Mouse (Mus musculus): ENCODE results near the gene Disp1. TPM values are rescaled to one million over a fixed set of nuclear protein-coding genes. Genes with fewer than 3 reads are reported as not detected.

Disp1 gene
- total and polyA plus RNA-seq, 3 experiments, result 3.4 to 11.3 (median 5.9) TPM

DNA sequence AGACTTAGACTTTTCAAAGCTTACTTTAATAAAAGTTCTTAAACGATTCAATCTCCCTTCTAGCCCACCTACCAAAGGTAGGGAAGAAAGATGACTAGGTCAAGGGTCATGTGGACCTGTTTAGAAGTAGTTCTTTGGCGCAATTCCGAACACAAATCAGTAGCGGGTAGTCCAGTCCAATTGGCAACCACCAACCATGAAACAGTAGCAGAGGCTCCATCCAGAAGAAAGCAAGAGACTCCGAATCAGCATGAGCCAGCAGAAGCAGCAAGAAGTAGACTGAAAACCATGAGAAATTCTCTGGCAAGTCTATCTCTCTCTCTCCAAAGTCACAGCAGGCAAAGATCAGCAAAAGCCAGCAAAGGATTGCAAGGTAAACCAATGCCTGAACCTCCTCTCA, 15.1 kb upstream of the Disp1 start:
- Histone ChIP-seq H3K4me3 (replicated peaks in 1 of 3; ENCODE audit: low read depth in 2 of 3, low read length in 2 of 3, poor library complexity in 1 of 3) (no peak overlapping the region), H3K9me3 (replicated peaks; ENCODE audit: low read length) (no peaks in the 10 kb centered on the region), H3K36me3 (replicated peaks in 1 of 2; ENCODE audit: control insufficient read depth in 1 of 2, insufficient read depth in 1 of 2, low read length in 1 of 2) (no peaks in the 10 kb centered on the region), H3K4me1 (ENCODE audit: control insufficient read depth in 1 of 2, insufficient read depth in 2 of 2) (peaks cover 0 to 6% of the 10 kb centered on the region in 2 experiments; a peak in 2 of 4 replicates), H3K4me2 (ENCODE audit: insufficient read depth, low read depth, poor library complexity, severe bottlenecking) (no peak overlapping the region), H3K27me3 (replicated peaks) (peaks cover under 1% of the 10 kb centered on the region), H3K27ac (ENCODE audit: insufficient read depth, low read depth) (no peak overlapping the region), H3K79me2 (replicated peaks; ENCODE audit: control insufficient read depth, extremely low read depth, insufficient read depth, poor library complexity, severe bottlenecking) (no peaks in the 10 kb centered on the region), H3K9ac (ENCODE audit: insufficient read depth, low read depth) (no peak overlapping the region)
- dilution Hi-C loops (cut with MboI; ENCODE audit: extremely low pct_ligation_motif_present, extremely low pct_unique_long_range_greater_than_20kb, low sequenced_read_pairs), result no loop called here
- TF ChIP-seq MAX (IDR thresholded peaks at IDR 0.05; ENCODE audit: low read length), result no peak
- no peak for TF ChIP-seq ZC3H11A (IDR thresholded peaks at IDR 0.05; ENCODE audit: low read depth, low read length)
- no peak for TF ChIP-seq UBTF (IDR thresholded peaks at IDR 0.05; ENCODE audit: low read depth, low read length)
- TF ChIP-seq RAD21 (IDR thresholded peaks at IDR 0.05; ENCODE audit: low read depth, low read length), result no peak
- no peak for TF ChIP-seq USF2 (conservative IDR thresholded peaks at IDR 0.05; ENCODE audit: low read depth, low read length)
- TF ChIP-seq CHD1 (IDR thresholded peaks at IDR 0.05; ENCODE audit: low read depth, low read length), result no peak
- no peak for TF ChIP-seq MYC (IDR thresholded peaks at IDR 0.05; ENCODE audit: low read depth, low read length)
- no peak for TF ChIP-seq NELFE (IDR thresholded peaks at IDR 0.05; ENCODE audit: low read depth, low read length)
- TF ChIP-seq MAFK (IDR thresholded peaks at IDR 0.05; ENCODE audit: insufficient replicate concordance, low read length), result no peak
- no peak for TF ChIP-seq TBP (conservative IDR thresholded peaks at IDR 0.05; ENCODE audit: low read depth, low read length)
- no peak for TF ChIP-seq MAZ (IDR thresholded peaks at IDR 0.05; ENCODE audit: low read depth, low read length)
- TF ChIP-seq JUND (conservative IDR thresholded peaks at IDR 0.05; ENCODE audit: low read depth, low read length), result no peak
- no peak for TF ChIP-seq E2F4 (IDR thresholded peaks at IDR 0.05; ENCODE audit: insufficient replicate concordance, low read depth, low read length)
- no peak for DNase-seq (ENCODE audit: extremely low read depth)
- in situ Hi-C loops (cut with MboI; ENCODE audit: low pct_ligation_motif_present, low pct_unique_long_range_greater_than_20kb, low sequenced_read_pairs), result loop anchor here (5.0 kb wide), 1 partner anchor 36 kb away; no protein-coding TSS in a partner anchor

DNA sequence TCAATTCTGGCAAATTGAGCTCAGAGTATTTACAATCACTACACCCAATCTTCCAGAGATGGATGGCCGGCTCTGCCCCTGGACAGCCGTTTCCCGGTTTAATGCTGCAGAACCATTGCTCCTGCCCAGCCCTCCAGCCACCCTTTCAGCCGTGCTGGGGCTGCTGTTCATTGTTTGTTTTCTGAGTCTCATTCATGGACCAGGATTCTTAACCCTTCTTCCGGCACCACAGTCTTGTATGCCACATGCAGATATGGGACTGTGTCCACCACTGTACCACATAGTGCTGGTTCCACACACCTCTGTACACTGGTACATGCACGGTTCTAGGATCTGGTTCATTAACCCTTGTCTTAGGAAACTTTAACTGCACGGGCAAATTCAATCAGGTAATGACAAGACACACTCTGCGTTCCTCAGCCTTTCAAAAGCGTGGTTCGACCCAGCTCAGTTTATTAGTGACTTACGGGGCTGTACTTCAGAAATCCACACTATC, 12.4 kb upstream of the Disp1 start:
- no peaks in the 10 kb centered on the region for H3K27me3 ChIP-seq (replicated peaks)
- no peak for DNase-seq (ENCODE audit: extremely low read depth)
- in situ Hi-C loops (cut with MboI; ENCODE audit: low pct_ligation_motif_present, low pct_unique_long_range_greater_than_20kb, low sequenced_read_pairs) (no loop called here), dilution Hi-C loops (cut with MboI; ENCODE audit: extremely low pct_ligation_motif_present, extremely low pct_unique_long_range_greater_than_20kb, low sequenced_read_pairs) (no loop called here)
- no peaks in the 10 kb centered on the region for H3K9me3 ChIP-seq (replicated peaks; ENCODE audit: low read length)
- no peaks in the 10 kb centered on the region for H3K4me1 ChIP-seq (ENCODE audit: control insufficient read depth in 1 of 2, insufficient read depth in 2 of 2)
- no peak overlapping the region for H3K4me2 ChIP-seq (ENCODE audit: insufficient read depth, low read depth, poor library complexity, severe bottlenecking)
- no peaks in the 10 kb centered on the region for H3K79me2 ChIP-seq (replicated peaks; ENCODE audit: control insufficient read depth, extremely low read depth, insufficient read depth, poor library complexity, severe bottlenecking)
- no peaks in the 10 kb centered on the region for H3K36me3 ChIP-seq (replicated peaks in 1 of 2; ENCODE audit: control insufficient read depth in 1 of 2, insufficient read depth in 1 of 2, low read length in 1 of 2)
- no peak overlapping the region for H3K4me3 ChIP-seq (replicated peaks in 1 of 3; ENCODE audit: low read depth in 2 of 3, low read length in 2 of 3, poor library complexity in 1 of 3)
- no peak for TF ChIP-seq ETS1 (conservative IDR thresholded peaks at IDR 0.05; ENCODE audit: low read depth, low read length)
- no peak for TF ChIP-seq ZNF384 (IDR thresholded peaks at IDR 0.05; ENCODE audit: low read depth, low read length)
- TF ChIP-seq MXI1 (IDR thresholded peaks at IDR 0.05; ENCODE audit: low read depth, low read length), result no peak
- no peak for TF ChIP-seq UBTF (IDR thresholded peaks at IDR 0.05; ENCODE audit: low read depth, low read length)
- TF ChIP-seq JUN (IDR thresholded peaks at IDR 0.05; ENCODE audit: insufficient read depth, low read depth, low read length), result no peak
- no peak for TF ChIP-seq POLR2AphosphoS2 (IDR thresholded peaks at IDR 0.05; ENCODE audit: low read depth, low read length)
- no peak for TF ChIP-seq BHLHE40 (IDR thresholded peaks at IDR 0.05; ENCODE audit: low read depth, low read length)
- no peak for TF ChIP-seq MAFK (IDR thresholded peaks at IDR 0.05; ENCODE audit: insufficient replicate concordance, low read length)
- TF ChIP-seq RAD21 (IDR thresholded peaks at IDR 0.05; ENCODE audit: low read depth, low read length), result no peak
- TF ChIP-seq KAT2A (IDR thresholded peaks at IDR 0.05; ENCODE audit: insufficient replicate concordance, low read length), result no peak
- no peak for TF ChIP-seq SMC3 (IDR thresholded peaks at IDR 0.05; ENCODE audit: low read depth, low read length)
- no peak for TF ChIP-seq POLR2A (IDR thresholded peaks at IDR 0.05; ENCODE audit: low read depth, low read length)
- TF ChIP-seq CHD2 (IDR thresholded peaks at IDR 0.05; ENCODE audit: low read length), result no peak
- TF ChIP-seq USF2 (conservative IDR thresholded peaks at IDR 0.05; ENCODE audit: low read depth, low read length), result no peak
- no peak for TF ChIP-seq EP300 (IDR thresholded peaks at IDR 0.05; ENCODE audit: low read length)
- no peak for TF ChIP-seq E2F4 (IDR thresholded peaks at IDR 0.05; ENCODE audit: insufficient replicate concordance, low read depth, low read length)
- no peak overlapping the region for H3K27ac ChIP-seq (ENCODE audit: insufficient read depth, low read depth)
- no peak overlapping the region for H3K9ac ChIP-seq (ENCODE audit: insufficient read depth, low read depth)
